In the genomic region with DNA sequence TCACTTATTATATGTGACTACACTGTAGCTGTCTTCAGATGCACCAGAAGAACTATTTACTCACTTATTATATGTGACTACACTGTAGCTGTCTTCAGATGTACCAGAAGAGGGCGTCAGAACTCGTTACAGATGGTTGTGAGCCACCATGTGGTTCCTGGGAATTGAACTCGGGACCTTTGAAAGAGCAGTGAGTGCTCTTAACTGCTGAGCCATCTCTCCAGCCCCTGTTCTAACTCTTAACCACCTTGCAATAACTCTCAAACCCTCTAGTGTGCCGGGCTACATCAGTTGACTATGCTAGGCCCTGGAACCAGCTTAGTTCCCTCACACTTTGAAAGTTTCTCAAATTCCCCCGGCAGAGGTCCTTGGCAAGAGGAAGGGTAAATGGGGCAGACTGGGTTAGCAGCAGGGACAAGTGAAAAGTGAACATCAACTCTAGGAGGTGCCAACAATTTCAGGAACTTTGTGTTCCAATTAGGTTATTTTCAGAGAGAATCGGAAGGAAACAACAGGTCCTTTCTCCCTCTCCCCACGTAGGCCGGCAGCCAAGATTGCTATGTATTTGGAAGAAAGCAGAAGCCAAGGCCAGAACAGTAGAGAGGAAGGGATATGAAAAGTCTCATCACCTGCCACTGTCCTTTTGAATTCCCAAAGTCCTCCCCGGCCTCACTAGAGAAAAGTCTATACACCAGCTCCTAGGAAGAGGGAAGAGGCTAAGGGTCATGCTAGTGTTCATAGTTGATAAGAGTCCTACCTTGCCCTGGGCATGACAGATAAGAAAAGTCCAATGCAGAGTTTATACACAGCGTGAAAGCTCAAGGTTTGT, we compare ENCODE assay signal across 10 mouse cellular contexts. TPM values are rescaled to one million over a fixed set of nuclear protein-coding genes. Genes with fewer than 3 reads are reported as not detected.
DNase-seq lines count a peak whose midpoint lies in the region; ATAC-seq and TF ChIP-seq lines count a peak whose summit lies in the region.
"Had no signal": no experiment of that assay in that cellular context is flagged by ENCODE, and none has a peak within 500 bp of the region (broad histone marks: within the 10 kb centered on the region; RNA-seq: fewer than 3 reads in every experiment).

No protein-coding gene starts in this region.

- peak overlapping the region; percentile 89 for H3K4me2 ChIP-seq in liver, embryonic 13.5 days

- peak; percentile 80 for ATAC-seq in liver, embryonic 13.5 days (ENCODE audit: low read depth)

- peaks cover 9% of the 10 kb centered on the region; the same call in 1 of the 2 replicates for H3K4me1 ChIP-seq in kidney, adult 2 months (ENCODE audit: control insufficient read depth, insufficient read depth, low read length)
- peaks cover 4% of the 10 kb centered on the region; the same call in 1 of the 2 replicates for H3K4me1 ChIP-seq in bone marrow, adult 2 months (ENCODE audit: control insufficient read depth, insufficient read depth, low read length)
- peaks cover 75% of the 10 kb centered on the region for H3K4me1 ChIP-seq in liver, embryonic 13.5 days (replicated peaks)

- no peak for TF ChIP-seq POLR2A in kidney, adult 2 months (IDR thresholded peaks at IDR 0.05; ENCODE audit: low read depth, low read length)
- no peak for TF ChIP-seq POLR2A in bone marrow, adult 2 months (IDR thresholded peaks at IDR 0.05; ENCODE audit: borderline replicate concordance, control insufficient read depth, low read depth, low read length)

- H3K9me3 ChIP-seq in liver, embryonic 13.5 days (replicated peaks) = no peaks in the 10 kb centered on the region

- no peaks in the 10 kb centered on the region for H3K27me3 ChIP-seq in kidney, adult 2 months (replicated peaks; ENCODE audit: control insufficient read depth, insufficient read depth, low read length)
- H3K27me3 ChIP-seq in liver, embryonic 13.5 days = no peaks in the 10 kb centered on the region

- peak; percentile 65 for DNase-seq in kidney, adult 2 months
- no peak for DNase-seq in kidney, adult 11 months
- DNase-seq in ES-CJ7 (ENCODE audit: low read depth, low spot score) = peak; percentile 61
- DNase-seq in liver, embryonic 13.5 days = peak; percentile 82
- DNase-seq in right cerebral cortex, postnatal 25 days = no peak
- no peak for DNase-seq in gastrocnemius, postnatal 25 days
- DNase-seq in right cerebral cortex, adult 18-20 months = no peak
- DNase-seq: cerebellum, adult 11 months had no signal

- H3K9ac ChIP-seq in liver, embryonic 13.5 days = peak overlapping the region; percentile 94

- peaks cover 3% of the 10 kb centered on the region; the same call in 1 of the 2 replicates for H3K36me3 ChIP-seq in kidney, adult 2 months (ENCODE audit: control insufficient read depth, insufficient read depth, low read length)
- H3K36me3 ChIP-seq in liver, embryonic 13.5 days = peaks cover 28% of the 10 kb centered on the region

- H3K27ac ChIP-seq in kidney, adult 2 months (ENCODE audit: insufficient read depth, low read depth, low read length) = peak overlapping the region; percentile 35; the same call in 1 of the 2 replicates
- peak overlapping the region; percentile 86 for H3K27ac ChIP-seq in bone marrow, adult 2 months (ENCODE audit: control insufficient read depth, insufficient read depth, low read depth, low read length, poor library complexity)
- H3K27ac ChIP-seq in liver, embryonic 13.5 days = peak overlapping the region; percentile 99

- no peak for TF ChIP-seq CTCF in kidney, adult 2 months (conservative IDR thresholded peaks at IDR 0.05; ENCODE audit: insufficient read depth, insufficient read length, low read depth, low read length)
- TF ChIP-seq CTCF in bone marrow, adult 2 months (IDR thresholded peaks at IDR 0.05; ENCODE audit: control insufficient read depth, insufficient read depth, low read length) = no peak

- H3K4me3 ChIP-seq in kidney, adult 2 months (ENCODE audit: insufficient read depth, low read depth, low read length) = no peak overlapping the region
- H3K4me3 ChIP-seq in bone marrow, adult 2 months (replicated peaks; ENCODE audit: control insufficient read depth, low read depth, low read length) = peak overlapping the region; percentile 35
- peak overlapping the region; percentile 90 for H3K4me3 ChIP-seq in liver, embryonic 13.5 days (replicated peaks)

- 64% methylated on average over 10 of the region's 10 CpGs for WGBS in kidney, adult 2 months
- WGBS in bone marrow, adult 2 months = 64% methylated on average over 10 of the region's 10 CpGs
- WGBS in liver, embryonic 13.5 days (ENCODE audit: insufficient replicate concordance) = 34% methylated on average over 10 of the region's 10 CpGs

RNA-seq across cellular contexts. Expression of a gene that starts 8.3 kb away (rescaled TPM):
- polyA plus RNA-seq in kidney, adult 2 months (2012; rRNA removed) = 560 and 573 TPM in 2 replicates
- 58.4 and 65.7 TPM in 2 replicates for polyA plus RNA-seq in bone marrow, adult 2 months (2011; ENCODE audit: insufficient read depth, insufficient read length, low replicate concordance, missing spikeins)
- 118 and 128 TPM in 2 replicates for polyA plus RNA-seq in liver, embryonic 13.5 days (2015; fragmentation: Nextera tagmentation; extraction: Ambion mirVana)
- total RNA-seq in gastrocnemius, postnatal 25 days (2021) = 10 to 100 TPM; 26.7 to 34.6 TPM

RNA-seq across cellular contexts. Expression of a gene that starts 20.8 kb away (rescaled TPM):
- 28.2 and 29.3 TPM in 2 replicates for polyA plus RNA-seq in kidney, adult 2 months (2012; rRNA removed)
- polyA plus RNA-seq in bone marrow, adult 2 months (2011; ENCODE audit: insufficient read depth, insufficient read length, low replicate concordance, missing spikeins) = 40.8 and 121 TPM in 2 replicates
- polyA plus RNA-seq in liver, embryonic 13.5 days (2015; fragmentation: Nextera tagmentation; extraction: Ambion mirVana) = 80.8 and 81.6 TPM in 2 replicates
- total RNA-seq in gastrocnemius, postnatal 25 days (2021) = 10 to 100 TPM; 16.9 to 18.2 TPM

RNA-seq across cellular contexts. Expression of a gene that starts 25.7 kb away (rescaled TPM):
- 0.39 TPM in 1 of 2 replicates, not detected in the other for polyA plus RNA-seq in kidney, adult 2 months (2012; rRNA removed)
- 3.4 and 3.7 TPM in 2 replicates for polyA plus RNA-seq in bone marrow, adult 2 months (2011; ENCODE audit: insufficient read depth, insufficient read length, low replicate concordance, missing spikeins)
- polyA plus RNA-seq in liver, embryonic 13.5 days (2015; fragmentation: Nextera tagmentation; extraction: Ambion mirVana) = 0.81 and 1.3 TPM in 2 replicates
- not detected for total RNA-seq in gastrocnemius, postnatal 25 days (2021)
- total RNA-seq: hematopoietic stem cell, adult 5-6 weeks had no signal

RNA-seq across cellular contexts. Expression of a gene that starts 26.3 kb away (rescaled TPM):
- polyA plus RNA-seq in kidney, adult 2 months (2012; rRNA removed) = 51.4 and 59.4 TPM in 2 replicates
- polyA plus RNA-seq in bone marrow, adult 2 months (2011; ENCODE audit: insufficient read depth, insufficient read length, low replicate concordance, missing spikeins) = 62.1 and 83.9 TPM in 2 replicates
- polyA plus RNA-seq in liver, embryonic 13.5 days (2015; fragmentation: Nextera tagmentation; extraction: Ambion mirVana) = 48.2 and 51.9 TPM in 2 replicates
- total RNA-seq in gastrocnemius, postnatal 25 days (2021) = 10 to 100 TPM; 20.9 to 21.6 TPM

RNA-seq across cellular contexts. Expression of a gene that starts 42.0 kb away (rescaled TPM):
- 84.0 and 89.7 TPM in 2 replicates for polyA plus RNA-seq in kidney, adult 2 months (2012; rRNA removed)
- polyA plus RNA-seq in bone marrow, adult 2 months (2011; ENCODE audit: insufficient read depth, insufficient read length, low replicate concordance, missing spikeins) = 488 and 589 TPM in 2 replicates
- polyA plus RNA-seq in liver, embryonic 13.5 days (2015; fragmentation: Nextera tagmentation; extraction: Ambion mirVana) = 93.3 and 104 TPM in 2 replicates
- total RNA-seq in gastrocnemius, postnatal 25 days (2021) = 10 to 100 TPM; 32.4 to 33.8 TPM

Comparison
In these comparisons a context has a peak if more than half of its experiments do, and no peak if none do; other contexts are left out.
1. DNase-seq: peak in kidney, adult 2 months (single experiment), ES-CJ7 (single experiment) and liver, embryonic 13.5 days (single experiment); none in kidney, adult 11 months (single experiment), right cerebral cortex, postnatal 25 days (single experiment), gastrocnemius, postnatal 25 days (single experiment) and right cerebral cortex, adult 18-20 months (single experiment).
2. H3K27ac ChIP-seq: peak in every context shown above with its lines; median percentile 99 in liver, embryonic 13.5 days; 86 in bone marrow, adult 2 months; 35 in kidney, adult 2 months.